Mouse (Mus musculus) midbrain, postnatal 0 days (tissue): Measurements from ENCODE around the gene Acvr1b. TPM values are rescaled to one million over a fixed set of nuclear protein-coding genes. Genes with fewer than 3 reads are reported as not detected.

Experiments
- ATAC-seq: fragments of 200-750 bp; cut with Nextera tagmentation; 2 replicates; pipeline ENCODE4 v1.8.0; 2017; ENCODE audit warnings: moderate number of reproducible peaks, mild to moderate bottlenecking, moderate TSS enrichment, moderate library complexity; ENCODE audit not compliant: low FRiP score
- DNase-seq: peaks from one replicate; pipeline ENCODE4 v3.0.0-alpha.2; 2015; ENCODE audit warnings: low spot score
- H3K27ac ChIP-seq: fragments of 300-500 bp; sonication (generic); 2 replicates; pipeline ENCODE4 v1.5.1; 2014; ENCODE audit warnings: low read depth, mild to moderate bottlenecking, low read length, mixed read lengths
- H3K27me3 ChIP-seq: fragments of 300-500 bp; sonication (generic); 2 replicates; pipeline ENCODE4 v1.6.1; 2014; ENCODE audit warnings: low read length, control low read depth, mixed read lengths; ENCODE audit not compliant: insufficient read depth
- H3K36me3 ChIP-seq: fragments of 300-500 bp; sonication (generic); 2 replicates; pipeline ENCODE4 v1.6.1; 2014; ENCODE audit warnings: low read length, control low read depth, mixed read lengths; ENCODE audit not compliant: insufficient read depth
- H3K4me1 ChIP-seq: fragments of 300-500 bp; sonication (generic); 2 replicates; pipeline ENCODE4 v1.6.1; 2014; ENCODE audit warnings: mild to moderate bottlenecking, control low read depth, antibody characterized with exemption, low read length, mixed read lengths; ENCODE audit not compliant: insufficient read depth
- H3K4me2 ChIP-seq: fragments of 300-500 bp; sonication (generic); 2 replicates; pipeline ENCODE4 v1.6.1; 2014; ENCODE audit warnings: low read depth, mild to moderate bottlenecking, low read length, mixed read lengths; ENCODE audit not compliant: poor library complexity, severe bottlenecking
- H3K4me3 ChIP-seq: fragments of 300-500 bp; sonication (generic); 2 replicates; pipeline ENCODE4 v1.5.1; 2014; ENCODE audit warnings: low read depth, mild to moderate bottlenecking, low read length, moderate library complexity
- H3K9ac ChIP-seq: fragments of 300-500 bp; sonication (generic); replicated peaks from 2 replicates; pipeline ENCODE4 v1.6.1; 2014; ENCODE audit warnings: mild to moderate bottlenecking, low read length, moderate library complexity, mixed read lengths; ENCODE audit not compliant: poor library complexity, severe bottlenecking
- H3K9me3 ChIP-seq: fragments of 300-500 bp; sonication (generic); 2 replicates; pipeline ENCODE4 v1.6.1; 2016; ENCODE audit warnings: low read length, control low read depth
- CTCF ChIP-seq: IDR thresholded peaks from 2 replicates; pipeline ENCODE4 v1.5.1; 2016; ENCODE audit warnings: antibody characterized with exemption, mild to moderate bottlenecking
- WGBS: fragments of 180-500 bp; shearing (Covaris S2); extraction: QIAGEN DNeasy Blood & Tissue Kit; methylation state at CpG from one replicate; pipeline ENCODE4 v1.1.7; 2014; 5-methylcytosine and 5-hydroxymethylcytosine counted together
- polyA plus RNA-seq: library from polyadenylated mRNA; unstranded; fragments of >200 nt; fragmentation: Nextera tagmentation; extraction: Ambion mirVana; gene quantifications from 2 replicates; pipeline ENCODE4 v1.2.1, GENCODE M21; 2015
- total RNA-seq: library from RNA; depleted of rRNA; stranded (reverse); fragments of >200 nt; gene quantifications from 2 replicates; pipeline ENCODE4 v1.2.3, GENCODE M21; 2014

Gene Acvr1b
- total and polyA plus RNA-seq, 2 experiments from 2014 or later, result 15.2 to 86.8 TPM

DNA sequence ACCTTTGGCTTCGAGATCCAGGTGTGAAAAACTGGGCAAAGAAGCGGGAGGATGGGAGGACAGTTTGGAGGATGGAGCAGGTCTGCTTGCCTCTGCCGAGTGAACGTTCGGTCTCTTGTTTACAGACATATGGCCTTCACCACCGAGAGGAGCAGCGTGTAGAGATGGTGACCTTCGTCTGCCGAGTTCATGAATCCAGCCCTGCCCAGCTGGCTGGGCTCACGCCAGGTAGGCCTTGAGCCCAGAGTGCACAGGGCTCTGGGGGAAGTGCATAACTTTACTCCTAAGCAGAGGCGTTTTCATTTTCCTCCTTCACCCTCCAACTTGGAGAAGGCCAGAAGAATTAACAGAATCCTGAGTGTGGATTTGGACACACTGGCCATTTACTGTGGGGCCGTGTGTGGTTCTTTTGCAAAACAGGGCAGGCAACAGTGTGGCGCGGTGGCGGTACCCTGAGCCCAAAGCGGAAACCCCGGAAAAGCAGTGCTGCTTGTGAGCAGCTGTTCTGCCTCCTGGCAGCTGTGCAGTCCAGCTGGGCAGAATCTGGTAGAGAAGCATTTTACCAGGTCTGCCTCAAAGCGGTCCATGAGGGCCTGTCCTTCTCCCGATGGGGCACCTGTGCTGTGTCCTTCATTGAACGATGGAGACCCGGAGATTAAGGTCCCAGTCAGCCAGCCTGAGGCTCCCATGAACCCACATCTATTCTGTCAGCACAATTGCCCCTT lies 55.2 kb downstream of the Acvr1b start:
- no peaks in the 10 kb centered on the region for H3K36me3 ChIP-seq
- no peaks in the 10 kb centered on the region for H3K4me1 ChIP-seq
- no peak overlapping the region for H3K9ac ChIP-seq
- ATAC-seq (no peak), DNase-seq (no peak)
- no peak overlapping the region for H3K4me3 ChIP-seq
- no peaks in the 10 kb centered on the region for H3K9me3 ChIP-seq
- TF ChIP-seq CTCF, result no peak
- WGBS, result 91% methylated on average over 21 of the region's 21 CpGs
- no peak overlapping the region for H3K4me2 ChIP-seq
- H3K27me3 ChIP-seq, result no peaks in the 10 kb centered on the region
- no peak overlapping the region for H3K27ac ChIP-seq

DNA sequence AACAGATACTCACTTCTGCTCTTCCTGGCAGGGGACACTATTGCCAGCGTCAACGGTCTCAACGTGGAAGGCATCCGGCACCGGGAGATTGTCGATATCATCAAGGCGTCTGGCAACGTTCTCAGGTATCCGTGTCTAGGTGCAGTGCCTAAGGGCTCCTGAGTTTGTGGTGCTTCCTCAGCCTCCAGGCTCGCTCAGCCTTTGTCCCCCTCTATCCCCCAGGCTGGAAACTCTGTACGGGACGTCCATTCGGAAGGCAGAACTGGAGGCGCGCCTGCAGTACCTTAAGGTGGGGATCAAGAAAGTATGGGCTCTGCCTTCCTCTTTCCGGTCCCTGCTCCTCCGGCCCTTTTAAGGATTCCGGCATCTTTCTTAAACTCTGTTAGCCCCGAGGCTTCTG lies 56.6 kb downstream of the Acvr1b start:
- H3K27me3 ChIP-seq, result no peaks in the 10 kb centered on the region
- no peak overlapping the region for H3K27ac ChIP-seq
- H3K4me3 ChIP-seq, result no peak overlapping the region
- H3K9ac ChIP-seq, result no peak overlapping the region
- 96% methylated on average over 19 of the region's 19 CpGs for WGBS
- no peak for TF ChIP-seq CTCF
- H3K36me3 ChIP-seq, result no peaks in the 10 kb centered on the region
- no peak overlapping the region for H3K4me2 ChIP-seq
- DNase-seq (no peak), ATAC-seq (no peak)
- no peaks in the 10 kb centered on the region for H3K4me1 ChIP-seq
- H3K9me3 ChIP-seq, result no peaks in the 10 kb centered on the region

DNA sequence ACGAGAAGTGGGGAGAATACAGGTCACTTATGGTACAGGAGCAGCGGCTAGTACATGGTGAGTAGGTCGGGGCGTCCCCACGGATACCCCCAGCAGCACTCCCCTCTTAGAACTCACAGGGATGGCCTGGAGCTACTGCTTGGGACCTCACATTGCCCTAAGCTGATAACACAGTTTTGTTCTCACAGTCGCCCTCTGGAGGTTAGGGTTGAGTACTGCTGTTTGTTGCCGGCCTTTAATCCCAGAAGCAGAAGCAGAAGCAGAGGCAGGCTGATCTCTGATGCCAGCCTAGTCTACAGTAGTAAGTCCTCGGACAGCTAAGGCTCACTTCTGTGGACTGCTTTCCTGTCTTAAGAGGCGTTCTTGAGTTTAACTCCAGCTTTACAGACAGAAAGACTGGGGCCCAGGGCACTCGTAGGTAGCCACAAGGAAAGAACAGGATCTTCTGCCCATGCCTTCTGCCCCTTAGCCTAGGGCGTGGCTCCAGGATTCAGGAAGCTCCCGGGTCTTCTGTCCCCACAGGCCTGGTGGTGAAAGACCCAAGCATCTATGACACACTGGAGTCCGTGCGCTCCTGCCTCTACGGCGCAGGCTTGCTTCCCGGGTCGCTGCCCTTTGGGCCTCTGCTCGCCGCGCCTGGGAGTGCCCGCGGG lies 57.3 kb downstream of the Acvr1b start:
- H3K4me1 ChIP-seq, result no peaks in the 10 kb centered on the region
- DNase-seq, result no peak
- peak overlapping the region; percentile 41 for H3K4me2 ChIP-seq
- no peaks in the 10 kb centered on the region for H3K27me3 ChIP-seq
- H3K36me3 ChIP-seq, result no peaks in the 10 kb centered on the region
- peak; percentile 56 for TF ChIP-seq CTCF
- no peak overlapping the region; the same call in 1 of the 2 replicates for H3K9ac ChIP-seq
- WGBS, result 90% methylated on average over 23 of the region's 23 CpGs
- no peak for ATAC-seq
- H3K27ac ChIP-seq, result no peak overlapping the region
- H3K9me3 ChIP-seq, result no peaks in the 10 kb centered on the region
- H3K4me3 ChIP-seq, result peak overlapping the region; percentile 17; the same call in 1 of the 2 replicates

DNA sequence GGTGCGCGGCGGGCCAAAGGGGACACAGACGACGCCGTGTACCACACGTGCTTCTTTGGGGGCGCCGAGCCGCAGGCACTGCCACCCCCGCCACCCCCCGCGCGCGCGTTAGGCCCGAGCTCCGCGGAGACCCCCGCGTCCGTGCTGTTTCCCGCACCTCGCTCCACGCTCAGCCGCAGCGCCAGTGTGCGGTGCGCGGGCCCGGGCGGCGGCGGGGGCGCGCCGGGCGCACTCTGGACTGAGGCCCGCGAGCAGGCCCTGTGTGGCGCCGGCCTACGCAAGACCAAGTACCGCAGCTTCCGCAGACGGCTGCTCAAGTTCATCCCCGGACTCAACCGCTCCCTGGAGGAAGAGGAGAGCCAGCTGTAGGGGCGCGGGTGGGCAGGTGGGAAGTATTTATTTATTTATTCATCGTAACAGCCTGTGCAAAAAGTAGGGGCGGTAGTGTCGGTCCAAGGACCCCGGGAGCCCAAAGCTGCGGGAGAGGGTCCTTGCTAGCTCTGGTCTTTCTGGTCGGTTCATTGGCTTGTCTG lies 57.8 kb downstream of the Acvr1b start:
- Histone ChIP-seq H3K27ac (no peak overlapping the region), H3K36me3 (no peaks in the 10 kb centered on the region), H3K27me3 (no peaks in the 10 kb centered on the region), H3K4me2 (peak overlapping the region; percentile 41), H3K4me3 (peak overlapping the region; percentile 17; the same call in 1 of the 2 replicates), H3K9me3 (no peaks in the 10 kb centered on the region), H3K9ac (no peak overlapping the region; the same call in 1 of the 2 replicates), H3K4me1 (no peaks in the 10 kb centered on the region)
- 62% methylated on average over 51 of the region's 56 CpGs for WGBS
- ATAC-seq, result no peak
- no peak for TF ChIP-seq CTCF
- no peak for DNase-seq

DNA sequence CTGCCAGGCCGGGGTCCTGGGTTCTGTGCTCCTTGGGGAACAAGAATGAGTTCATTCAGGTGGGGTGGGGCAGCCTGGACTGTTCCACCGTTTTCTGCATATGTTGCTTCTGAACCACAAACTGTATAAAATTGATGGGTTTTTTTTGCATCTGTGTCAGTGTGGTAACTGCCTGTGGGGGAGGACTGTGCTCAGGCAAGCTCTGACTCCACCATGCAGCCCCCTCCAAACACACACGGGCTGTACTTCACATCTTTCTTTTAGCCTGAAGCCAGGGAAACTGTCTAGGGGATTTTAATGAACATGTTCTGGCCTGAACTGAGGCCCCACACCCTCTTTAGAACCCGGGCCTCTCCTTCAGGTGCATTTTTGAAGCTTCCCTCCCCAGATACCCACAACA lies 58.7 kb downstream of the Acvr1b start:
- ATAC-seq (no peak), DNase-seq (no peak)
- Histone ChIP-seq H3K9me3 (no peaks in the 10 kb centered on the region), H3K4me2 (no peak overlapping the region), H3K27me3 (no peaks in the 10 kb centered on the region), H3K4me1 (no peaks in the 10 kb centered on the region), H3K36me3 (no peaks in the 10 kb centered on the region), H3K27ac (no peak overlapping the region), H3K4me3 (no peak overlapping the region), H3K9ac (no peak overlapping the region)
- 78% methylated on average over 4 of the region's 4 CpGs for WGBS
- TF ChIP-seq CTCF, result no peak

DNA sequence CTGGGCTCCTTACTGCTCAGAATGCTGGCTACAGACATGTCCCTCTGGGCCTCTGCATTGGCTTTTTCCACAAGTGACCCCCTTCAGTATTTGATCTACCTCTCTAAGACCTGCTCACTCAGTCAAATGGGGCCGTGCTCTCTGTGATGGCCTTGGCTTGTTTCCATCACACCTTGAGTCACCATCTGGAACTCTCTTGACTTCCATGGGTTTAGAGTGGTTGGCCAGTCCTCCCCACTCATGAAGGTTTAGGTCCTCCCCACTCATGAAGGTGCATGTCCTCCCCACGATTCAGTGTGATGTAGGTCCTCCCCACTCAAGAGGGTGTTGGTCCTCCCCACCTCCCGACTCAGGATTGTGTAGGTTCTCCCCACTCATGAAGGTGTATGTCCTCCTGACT lies 59.3 kb downstream of the Acvr1b start:
- TF ChIP-seq CTCF, result no peak
- no peaks in the 10 kb centered on the region for H3K9me3 ChIP-seq
- H3K9ac ChIP-seq, result no peak overlapping the region
- H3K27ac ChIP-seq, result no peak overlapping the region
- no peaks in the 10 kb centered on the region for H3K36me3 ChIP-seq
- no peaks in the 10 kb centered on the region for H3K27me3 ChIP-seq
- H3K4me3 ChIP-seq, result no peak overlapping the region
- H3K4me2 ChIP-seq, result no peak overlapping the region
- DNase-seq (no peak), ATAC-seq (no peak)
- H3K4me1 ChIP-seq, result no peaks in the 10 kb centered on the region
- 87% methylated on average over 3 of the region's 3 CpGs for WGBS
